Mouse (Mus musculus) kidney, embryonic 14.5 days (tissue): ENCODE measurements around the gene Mia2. TPM values are rescaled to one million over a fixed set of nuclear protein-coding genes. Genes with fewer than 3 reads are reported as not detected.

Experiments used
- ATAC-seq: fragments of 200-750 bp; cut with Nextera tagmentation; 2 replicates; pipeline ENCODE4 v1.8.0; 2017; ENCODE audit warnings: moderate number of reproducible peaks, mild to moderate bottlenecking, moderate TSS enrichment, moderate library complexity; ENCODE audit not compliant: low FRiP score, low TSS enrichment
- H3K27ac ChIP-seq: fragments of 300-500 bp; sonication (generic); 2 replicates; pipeline ENCODE4 v1.5.1; 2014; ENCODE audit warnings: low read depth, mild to moderate bottlenecking, low read length, moderate library complexity, mixed read lengths
- H3K27me3 ChIP-seq: fragments of 300-500 bp; sonication (generic); 2 replicates; pipeline ENCODE4 v1.6.1; 2014; ENCODE audit warnings: mild to moderate bottlenecking, low read length; ENCODE audit not compliant: control insufficient read depth, insufficient read depth
- H3K36me3 ChIP-seq: fragments of 300-500 bp; sonication (generic); 2 replicates; pipeline ENCODE4 v1.6.1; 2014; ENCODE audit warnings: low read length, mixed read lengths; ENCODE audit not compliant: control insufficient read depth, insufficient read depth
- H3K4me1 ChIP-seq: fragments of 300-500 bp; sonication (generic); 2 replicates; pipeline ENCODE4 v1.6.1; 2014; ENCODE audit warnings: low read length, mixed read lengths; ENCODE audit not compliant: control insufficient read depth, insufficient read depth
- H3K4me2 ChIP-seq: fragments of 300-500 bp; sonication (generic); replicated peaks from 2 replicates; pipeline ENCODE4 v1.6.1; 2014; ENCODE audit warnings: low read depth, mild to moderate bottlenecking, low read length
- H3K4me3 ChIP-seq: fragments of 300-500 bp; sonication (generic); 2 replicates; pipeline ENCODE4 v1.5.1; 2014; ENCODE audit warnings: mild to moderate bottlenecking, low read length
- H3K9ac ChIP-seq: fragments of 300-500 bp; sonication (generic); 2 replicates; pipeline ENCODE4 v1.6.1; 2014; ENCODE audit warnings: low read depth, mild to moderate bottlenecking, low read length, moderate library complexity
- H3K9me3 ChIP-seq: fragments of 300-500 bp; sonication (generic); 2 replicates; pipeline ENCODE4 v1.6.1; 2016; ENCODE audit warnings: low read length; ENCODE audit not compliant: control insufficient read depth
- WGBS: fragments of 180-500 bp; shearing (Covaris S2); extraction: QIAGEN DNeasy Blood & Tissue Kit; methylation state at CpG from one replicate; pipeline ENCODE4 v1.1.7; 2014; 5-methylcytosine and 5-hydroxymethylcytosine counted together
- polyA plus RNA-seq: library from polyadenylated mRNA; unstranded; fragments of >200 nt; fragmentation: Nextera tagmentation; extraction: Ambion mirVana; gene quantifications from 2 replicates; pipeline ENCODE4 v1.2.1, GENCODE M21; 2014

Mia2 gene
- polyA plus RNA-seq, 1 experiment from 2014 or later, result 70.6 TPM

- ATAC-seq, result no peak
- H3K36me3 ChIP-seq, result peaks cover 6% of the 10 kb centered on the region; the same call in 1 of the 2 replicates
- peaks cover 16% of the 10 kb centered on the region for H3K4me1 ChIP-seq
- H3K9ac ChIP-seq, result no peak overlapping the region
- no peak overlapping the region for H3K4me2 ChIP-seq
- no peaks in the 10 kb centered on the region for H3K9me3 ChIP-seq
- 93% methylated on average over 10 of the region's 10 CpGs for whole genome bisulfite sequencing
- H3K27me3 ChIP-seq, result no peaks in the 10 kb centered on the region
- H3K27ac ChIP-seq, result no peak overlapping the region
- H3K4me3 ChIP-seq, result no peak overlapping the region
These were observed 37.9 kb downstream of the Mia2 start for GRCm38 (mm10) chr12:59133437-59133999.

- no peak overlapping the region for H3K4me3 ChIP-seq
- no peak overlapping the region for H3K4me2 ChIP-seq
- H3K9ac ChIP-seq, result no peak overlapping the region
- H3K36me3 ChIP-seq, result peaks cover 20% of the 10 kb centered on the region
- no peak overlapping the region for H3K27ac ChIP-seq
- H3K4me1 ChIP-seq, result peaks cover 13% of the 10 kb centered on the region
- WGBS, result 90% methylated on average over 4 of the region's 4 CpGs
- no peaks in the 10 kb centered on the region for H3K9me3 ChIP-seq
- ATAC-seq, result no peak
- no peaks in the 10 kb centered on the region for H3K27me3 ChIP-seq
These were observed 39.5 kb downstream of the Mia2 start for GRCm38 (mm10) chr12:59135096-59135495.

- no peaks in the 10 kb centered on the region for H3K27me3 ChIP-seq
- H3K4me2 ChIP-seq, result no peak overlapping the region
- 94% methylated on average over 13 of the region's 13 CpGs for WGBS
- peaks cover 13% of the 10 kb centered on the region for H3K4me1 ChIP-seq
- no peak for ATAC-seq
- no peaks in the 10 kb centered on the region for H3K9me3 ChIP-seq
- H3K27ac ChIP-seq, result no peak overlapping the region
- no peak overlapping the region for H3K9ac ChIP-seq
- peaks cover 24% of the 10 kb centered on the region for H3K36me3 ChIP-seq
- H3K4me3 ChIP-seq, result no peak overlapping the region
These were observed 40.1 kb downstream of the Mia2 start for GRCm38 (mm10) chr12:59135533-59136300.

DNA sequence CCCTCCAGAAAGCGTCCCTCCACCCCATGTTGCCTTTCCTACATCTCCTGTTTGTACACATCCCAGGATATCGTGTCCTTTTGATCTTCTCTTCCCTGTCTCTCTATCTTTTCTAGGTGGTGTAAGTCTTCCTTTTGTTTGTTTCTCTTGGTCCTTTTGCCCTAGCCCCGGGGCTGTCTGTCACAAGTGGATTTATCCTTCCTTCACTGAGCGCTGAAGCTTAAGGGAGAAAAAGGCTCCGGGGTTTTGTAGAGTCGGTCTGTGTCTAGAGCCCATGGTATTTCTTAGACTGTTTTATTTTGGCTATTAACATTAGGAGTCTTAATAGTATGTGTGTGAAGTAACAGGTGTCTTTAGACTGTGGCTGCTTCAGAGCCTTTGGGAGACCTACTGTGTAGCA, 41.4 kb downstream of the Mia2 start:
- Histone ChIP-seq H3K36me3 (peaks cover 33% of the 10 kb centered on the region), H3K27ac (no peak overlapping the region), H3K4me1 (peaks cover 13% of the 10 kb centered on the region), H3K27me3 (no peaks in the 10 kb centered on the region), H3K9me3 (no peaks in the 10 kb centered on the region), H3K9ac (no peak overlapping the region), H3K4me3 (no peak overlapping the region), H3K4me2 (no peak overlapping the region)
- 85% methylated on average over 6 of the region's 6 CpGs for WGBS
- no peak for ATAC-seq

- peaks cover 50% of the 10 kb centered on the region for H3K36me3 ChIP-seq
- no peak overlapping the region for H3K4me3 ChIP-seq
- no peaks in the 10 kb centered on the region for H3K9me3 ChIP-seq
- no peak overlapping the region for H3K27ac ChIP-seq
- ATAC-seq, result no peak
- H3K9ac ChIP-seq, result no peak overlapping the region
- no peaks in the 10 kb centered on the region for H3K27me3 ChIP-seq
- H3K4me2 ChIP-seq, result no peak overlapping the region
- H3K4me1 ChIP-seq, result no peaks in the 10 kb centered on the region
- WGBS, result 95% methylated on average over 2 of the region's 2 CpGs
These were observed 43.8 kb downstream of the Mia2 start for GRCm38 (mm10) chr12:59139372-59139771.

GRCm38 (mm10) chr12:59145130-59145529, 49.5 kb downstream of the Mia2 start:
- Histone ChIP-seq H3K27ac (no peak overlapping the region), H3K27me3 (no peaks in the 10 kb centered on the region), H3K36me3 (peaks cover 70% of the 10 kb centered on the region), H3K9me3 (no peaks in the 10 kb centered on the region), H3K9ac (no peak overlapping the region), H3K4me3 (no peak overlapping the region), H3K4me2 (no peak overlapping the region), H3K4me1 (no peaks in the 10 kb centered on the region)
- no peak for ATAC-seq

GRCm38 (mm10) chr12:59149691-59150090, 54.1 kb downstream of the Mia2 start:
- H3K4me3 ChIP-seq, result no peak overlapping the region
- no peak overlapping the region for H3K4me2 ChIP-seq
- no peak overlapping the region for H3K9ac ChIP-seq
- 0 out of 2 replicates have a peak, but pooled peaks have one; percentile 28 for ATAC-seq
- H3K9me3 ChIP-seq, result no peaks in the 10 kb centered on the region
- no peaks in the 10 kb centered on the region for H3K27me3 ChIP-seq
- no peaks in the 10 kb centered on the region for H3K4me1 ChIP-seq
- 81% methylated on average over 4 of the region's 4 CpGs for WGBS
- H3K36me3 ChIP-seq, result peaks cover 70% of the 10 kb centered on the region
- no peak overlapping the region for H3K27ac ChIP-seq

- Histone ChIP-seq H3K27me3 (no peaks in the 10 kb centered on the region), H3K9me3 (no peaks in the 10 kb centered on the region), H3K4me1 (no peaks in the 10 kb centered on the region), H3K4me2 (no peak overlapping the region), H3K36me3 (peaks cover 74% of the 10 kb centered on the region), H3K9ac (no peak overlapping the region), H3K4me3 (no peak overlapping the region), H3K27ac (no peak overlapping the region)
- 50% methylated on average over 2 of the region's 2 CpGs for WGBS
- no peak for ATAC-seq
These were observed 65.5 kb downstream of the Mia2 start for GRCm38 (mm10) chr12:59161091-59161490.

- H3K36me3 ChIP-seq, result peaks cover 70% of the 10 kb centered on the region
- no peaks in the 10 kb centered on the region for H3K9me3 ChIP-seq
- no peak overlapping the region for H3K27ac ChIP-seq
- WGBS, result 91% methylated on average over 2 of the region's 2 CpGs
- H3K9ac ChIP-seq, result no peak overlapping the region
- no peak overlapping the region for H3K4me2 ChIP-seq
- no peak for ATAC-seq
- no peaks in the 10 kb centered on the region for H3K27me3 ChIP-seq
- no peak overlapping the region for H3K4me3 ChIP-seq
- no peaks in the 10 kb centered on the region for H3K4me1 ChIP-seq
These were observed 67.2 kb downstream of the Mia2 start for GRCm38 (mm10) chr12:59162797-59163196.
